Mouse (Mus musculus): ENCODE data around the gene Fbxo21. TPM values are rescaled to one million over a fixed set of nuclear protein-coding genes. Genes with fewer than 3 reads are reported as not detected.
A peak's percentile ranks its signal among the peaks of the same experiment; 100 is the strongest.

Fbxo21 gene
- polyA plus RNA-seq, 1 experiment from 2014 or later: 89.0 TPM

GRCm38 (mm10) chr5:118031508-118031907 is 55.0 kb downstream of the Fbxo21 start:
- no peak overlapping the region for H3K9ac ChIP-seq (replicated peaks)
- no peak overlapping the region for H3K4me3 ChIP-seq (replicated peaks)
- peaks cover 8% of the 10 kb centered on the region; the same call in 1 of the 2 replicates for H3K9me3 ChIP-seq
- no peaks in the 10 kb centered on the region for H3K36me3 ChIP-seq
- no peak for ATAC-seq (ENCODE audit: insufficient number of reproducible peaks, insufficient read depth, low FRiP score, low TSS enrichment, low read depth)
- WGBS: 46% methylated on average over 4 of the region's 4 CpGs
- H3K27me3 ChIP-seq: peaks cover 59% of the 10 kb centered on the region
- no peak overlapping the region for H3K27ac ChIP-seq
- H3K4me2 ChIP-seq: no peak overlapping the region
- H3K4me1 ChIP-seq (replicated peaks): peaks cover 33% of the 10 kb centered on the region

DNA sequence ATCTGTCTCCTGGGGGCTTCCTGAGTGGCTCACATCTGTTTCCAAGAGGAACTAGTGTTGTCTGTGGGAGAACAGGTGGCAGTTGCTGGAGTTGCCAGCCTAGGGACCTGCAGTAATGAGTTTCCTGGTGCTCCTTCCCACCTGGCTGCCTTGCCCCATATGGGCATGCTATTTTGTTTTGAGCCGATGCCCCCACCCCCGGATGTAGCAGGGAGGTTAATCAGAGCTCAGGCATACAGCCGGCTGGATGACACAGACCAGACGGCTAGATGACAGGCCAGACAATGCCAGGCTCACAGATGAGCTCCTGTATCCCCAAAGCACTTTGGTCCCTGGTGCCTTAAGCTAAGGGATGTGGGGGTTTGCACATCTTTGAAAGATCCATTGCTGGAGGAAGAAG is 56.8 kb downstream of the Fbxo21 start:
- Histone ChIP-seq H3K9me3 (peaks cover 8% of the 10 kb centered on the region; the same call in 1 of the 2 replicates), H3K27ac (no peak overlapping the region), H3K36me3 (no peaks in the 10 kb centered on the region), H3K4me2 (no peak overlapping the region), H3K4me3 (replicated peaks) (no peak overlapping the region), H3K4me1 (replicated peaks) (peaks cover 30% of the 10 kb centered on the region), H3K9ac (replicated peaks) (no peak overlapping the region), H3K27me3 (peaks cover 50% of the 10 kb centered on the region)
- ATAC-seq (ENCODE audit: insufficient number of reproducible peaks, insufficient read depth, low FRiP score, low TSS enrichment, low read depth): no peak
- 36% methylated on average over 4 of the region's 4 CpGs for WGBS

DNA sequence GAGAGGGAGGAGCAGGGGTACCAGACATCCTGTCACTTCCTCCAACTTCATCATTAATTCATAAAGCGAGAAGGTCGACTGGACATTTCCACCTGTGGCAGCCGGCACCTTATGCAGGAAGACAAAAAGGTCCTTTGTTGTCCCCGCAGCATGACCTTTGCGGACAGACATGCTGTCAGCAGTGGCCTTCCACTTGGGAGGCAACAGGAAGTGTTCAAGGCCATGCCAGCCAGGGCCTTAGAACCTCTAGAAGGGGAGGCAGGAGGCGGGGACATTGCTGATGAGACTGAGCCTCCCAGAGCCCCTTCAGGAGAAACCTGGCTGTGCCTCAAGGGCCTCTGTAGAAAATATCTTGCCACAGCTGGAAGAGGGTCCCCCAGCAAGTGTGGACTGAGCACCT is 57.2 kb downstream of the Fbxo21 start:
- peaks cover 8% of the 10 kb centered on the region; the same call in 1 of the 2 replicates for H3K9me3 ChIP-seq
- peaks cover 46% of the 10 kb centered on the region for H3K27me3 ChIP-seq
- no peak overlapping the region for H3K27ac ChIP-seq
- ATAC-seq (ENCODE audit: insufficient number of reproducible peaks, insufficient read depth, low FRiP score, low TSS enrichment, low read depth): no peak
- H3K9ac ChIP-seq (replicated peaks): no peak overlapping the region
- no peaks in the 10 kb centered on the region for H3K36me3 ChIP-seq
- H3K4me2 ChIP-seq: no peak overlapping the region
- WGBS: 72% methylated on average over 6 of the region's 6 CpGs
- H3K4me3 ChIP-seq (replicated peaks): no peak overlapping the region
- H3K4me1 ChIP-seq (replicated peaks): peaks cover 26% of the 10 kb centered on the region

- Histone ChIP-seq H3K27ac (no peak overlapping the region), H3K4me1 (replicated peaks) (peaks cover 21% of the 10 kb centered on the region), H3K9ac (replicated peaks) (no peak overlapping the region), H3K27me3 (peaks cover 41% of the 10 kb centered on the region), H3K4me2 (no peak overlapping the region), H3K9me3 (peaks cover 8% of the 10 kb centered on the region; the same call in 1 of the 2 replicates), H3K4me3 (replicated peaks) (no peak overlapping the region), H3K36me3 (no peaks in the 10 kb centered on the region)
- 90% methylated on average over 1 of the region's 1 CpGs for WGBS
- no peak for ATAC-seq (ENCODE audit: insufficient number of reproducible peaks, insufficient read depth, low FRiP score, low TSS enrichment, low read depth)
These were observed 58.1 kb downstream of the Fbxo21 start for GRCm38 (mm10) chr5:118034632-118035031.

DNA sequence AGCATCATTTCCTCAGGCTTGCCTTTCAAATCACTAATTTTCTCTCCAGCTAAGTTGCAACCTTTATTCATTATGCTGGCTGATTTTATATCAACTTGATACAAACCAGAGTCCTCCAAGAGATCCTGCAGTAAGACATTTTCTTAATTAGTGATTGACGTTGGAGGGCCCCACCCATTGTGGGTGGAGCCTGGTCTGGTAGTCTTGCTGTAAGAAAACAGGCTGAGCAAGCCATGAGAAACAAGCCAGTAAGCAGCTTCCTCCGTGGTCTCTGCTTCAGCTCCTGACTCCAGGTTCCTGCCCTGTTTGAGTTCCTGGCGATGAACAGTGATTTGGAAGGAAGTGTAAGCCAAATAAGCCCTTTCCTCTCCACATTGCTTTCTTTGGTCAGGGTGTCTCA is 59.3 kb downstream of the Fbxo21 start:
- H3K27me3 ChIP-seq: peaks cover 30% of the 10 kb centered on the region
- no peaks in the 10 kb centered on the region for H3K36me3 ChIP-seq
- WGBS: 62% methylated on average over 3 of the region's 3 CpGs
- H3K4me1 ChIP-seq (replicated peaks): peaks cover 21% of the 10 kb centered on the region
- peaks cover 8% of the 10 kb centered on the region; the same call in 1 of the 2 replicates for H3K9me3 ChIP-seq
- no peak for ATAC-seq (ENCODE audit: insufficient number of reproducible peaks, insufficient read depth, low FRiP score, low TSS enrichment, low read depth)
- H3K9ac ChIP-seq (replicated peaks): no peak overlapping the region
- H3K27ac ChIP-seq: no peak overlapping the region
- H3K4me3 ChIP-seq (replicated peaks): no peak overlapping the region
- no peak overlapping the region for H3K4me2 ChIP-seq

- H3K4me3 ChIP-seq (replicated peaks): no peak overlapping the region
- peaks cover 8% of the 10 kb centered on the region; the same call in 1 of the 2 replicates for H3K9me3 ChIP-seq
- WGBS: 42% methylated on average over 25 of the region's 25 CpGs
- H3K4me1 ChIP-seq (replicated peaks): peaks cover 19% of the 10 kb centered on the region
- H3K27ac ChIP-seq: no peak overlapping the region
- H3K4me2 ChIP-seq: peak overlapping the region; percentile 44
- peak; percentile 13; the same call in 1 of the 2 replicates for ATAC-seq (ENCODE audit: insufficient number of reproducible peaks, insufficient read depth, low FRiP score, low TSS enrichment, low read depth)
- peaks cover 19% of the 10 kb centered on the region for H3K27me3 ChIP-seq
- no peaks in the 10 kb centered on the region for H3K36me3 ChIP-seq
- H3K9ac ChIP-seq (replicated peaks): no peak overlapping the region
These were observed 60.6 kb downstream of the Fbxo21 start for GRCm38 (mm10) chr5:118036888-118037797.

GRCm38 (mm10) chr5:118037798-118038484 is 61.4 kb downstream of the Fbxo21 start:
- Histone ChIP-seq H3K9ac (replicated peaks) (0 out of 2 replicates have a peak overlapping the region, but pooled peaks have one; percentile 23), H3K36me3 (no peaks in the 10 kb centered on the region), H3K27me3 (peaks cover 19% of the 10 kb centered on the region), H3K4me2 (peak overlapping the region; percentile 44), H3K4me3 (replicated peaks) (no peak overlapping the region), H3K4me1 (replicated peaks) (peaks cover 19% of the 10 kb centered on the region), H3K9me3 (peaks cover 8% of the 10 kb centered on the region; the same call in 1 of the 2 replicates), H3K27ac (no peak overlapping the region)
- ATAC-seq (ENCODE audit: insufficient number of reproducible peaks, insufficient read depth, low FRiP score, low TSS enrichment, low read depth): 0 out of 2 replicates have a peak, but pooled peaks have one; percentile 43
- WGBS: 12% methylated on average over 10 of the region's 10 CpGs

GRCm38 (mm10) chr5:118039241-118039668 is 62.7 kb downstream of the Fbxo21 start:
- H3K36me3 ChIP-seq: no peaks in the 10 kb centered on the region
- no peak overlapping the region for H3K27ac ChIP-seq
- H3K4me3 ChIP-seq (replicated peaks): no peak overlapping the region
- ATAC-seq (ENCODE audit: insufficient number of reproducible peaks, insufficient read depth, low FRiP score, low TSS enrichment, low read depth): no peak
- WGBS: 30% methylated on average over 12 of the region's 12 CpGs
- H3K4me1 ChIP-seq (replicated peaks): peaks cover 19% of the 10 kb centered on the region
- H3K9ac ChIP-seq (replicated peaks): no peak overlapping the region
- peaks cover 14% of the 10 kb centered on the region; the same call in 1 of the 2 replicates for H3K27me3 ChIP-seq
- no peak overlapping the region for H3K4me2 ChIP-seq
- peaks cover 8% of the 10 kb centered on the region; the same call in 1 of the 2 replicates for H3K9me3 ChIP-seq

DNA sequence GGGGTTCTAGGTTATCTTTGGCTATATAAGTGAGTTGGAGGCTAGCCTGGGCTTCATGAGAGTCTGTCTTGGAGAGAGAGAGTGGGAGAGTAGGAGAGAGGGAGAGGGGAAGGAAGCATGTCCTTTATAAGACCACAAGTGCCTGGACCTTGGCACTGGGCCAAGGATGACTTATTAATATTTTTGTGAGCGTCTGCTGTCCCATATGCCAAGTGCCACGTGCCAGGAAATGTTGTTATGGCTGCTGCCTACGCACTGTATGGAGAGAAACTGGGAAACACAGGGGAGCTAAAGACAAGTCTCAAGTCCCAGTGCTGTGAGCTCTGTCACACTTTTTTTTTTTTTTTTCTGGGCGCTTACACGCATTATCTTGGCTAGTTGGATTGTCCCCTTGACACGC is 66.1 kb downstream of the Fbxo21 start:
- Histone ChIP-seq H3K36me3 (no peaks in the 10 kb centered on the region), H3K9me3 (no peaks in the 10 kb centered on the region), H3K4me2 (no peak overlapping the region), H3K27me3 (peaks cover 5% of the 10 kb centered on the region), H3K9ac (replicated peaks) (no peak overlapping the region), H3K27ac (no peak overlapping the region), H3K4me3 (replicated peaks) (no peak overlapping the region), H3K4me1 (replicated peaks) (peaks cover 11% of the 10 kb centered on the region)
- 90% methylated on average over 6 of the region's 6 CpGs for WGBS
- no peak for ATAC-seq (ENCODE audit: insufficient number of reproducible peaks, insufficient read depth, low FRiP score, low TSS enrichment, low read depth)

GRCm38 (mm10) chr5:118043761-118044160 is 67.2 kb downstream of the Fbxo21 start:
- Histone ChIP-seq H3K9ac (replicated peaks) (no peak overlapping the region), H3K9me3 (no peaks in the 10 kb centered on the region), H3K4me2 (no peak overlapping the region), H3K27me3 (peaks cover 5% of the 10 kb centered on the region), H3K4me1 (replicated peaks) (0 out of 2 replicates have a peak, but pooled peaks cover 4% of the 10 kb centered on the region), H3K27ac (no peak overlapping the region), H3K36me3 (no peaks in the 10 kb centered on the region), H3K4me3 (replicated peaks) (no peak overlapping the region)
- no peak for ATAC-seq (ENCODE audit: insufficient number of reproducible peaks, insufficient read depth, low FRiP score, low TSS enrichment, low read depth)
- WGBS: 84% methylated on average over 4 of the region's 4 CpGs

DNA sequence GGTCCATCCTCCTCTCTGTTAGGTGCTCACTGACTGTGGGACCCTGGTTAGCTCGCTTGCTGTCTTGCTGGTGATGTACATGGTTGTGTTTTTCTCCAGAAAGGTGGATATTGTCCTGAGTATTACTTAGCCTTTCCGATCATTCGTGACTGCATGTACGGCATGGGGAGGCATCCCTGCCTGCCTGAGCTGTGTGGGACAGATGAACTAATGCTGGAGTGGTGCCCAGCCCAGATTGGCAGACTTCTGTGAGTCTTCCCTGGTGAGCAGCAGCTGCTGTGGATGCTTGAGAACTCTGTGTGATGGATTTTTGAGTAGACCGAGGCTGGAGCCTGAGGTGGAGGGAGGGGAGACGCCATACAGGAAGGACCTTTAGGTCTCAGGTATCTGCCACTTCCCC is 68.4 kb downstream of the Fbxo21 start:
- ATAC-seq (ENCODE audit: insufficient number of reproducible peaks, insufficient read depth, low FRiP score, low TSS enrichment, low read depth): no peak
- Histone ChIP-seq H3K27ac (no peak overlapping the region), H3K36me3 (no peaks in the 10 kb centered on the region), H3K27me3 (no peaks in the 10 kb centered on the region; the same call in none of the 2 replicates), H3K9ac (replicated peaks) (no peak overlapping the region), H3K9me3 (no peaks in the 10 kb centered on the region), H3K4me3 (replicated peaks) (no peak overlapping the region), H3K4me2 (no peak overlapping the region), H3K4me1 (replicated peaks) (no peaks in the 10 kb centered on the region)
- WGBS: 81% methylated on average over 6 of the region's 6 CpGs
